Mouse (Mus musculus) T-cell, adult 66 days (primary cell): ENCODE data around the gene Sdhb. TPM values are rescaled to one million over a fixed set of nuclear protein-coding genes. Genes with fewer than 3 reads are reported as not detected.

ENCODE experiments used
- total RNA-seq, 2 experiments: library from RNA; stranded (reverse); gene quantifications; 3 replicates in 1 of 2; 4 replicates in 1 of 2; pipeline ENCODE4 v1.2.4; 2023

Gene Sdhb
- total RNA-seq: 10 to 100 TPM; 94.5 to 94.6 TPM

GRCm38 (mm10) chr4:140960781-140961466, at the start of gene Sdhb:
Gene Sdhb, plus strand, starts transcription at chr4:140961203.

GRCm38 (mm10) chr4:140986711-140987395, 25.9 kb downstream of the Sdhb start, which contains the start of gene Atp13a2:
Gene Atp13a2, plus strand, starts transcription at chr4:140986873.

GRCm38 (mm10) chr4:141010118-141010517, 49.1 kb downstream of the Sdhb start, which contains the start of gene Mfap2:
Gene Mfap2, plus strand, starts transcription at chr4:141010418.

Other genes starting within 250 kb of the Sdhb start
- gene Padi6, start 218.6 kb upstream of the Sdhb start, total RNA-seq: not detected
- gene Padi4, start 187.0 kb upstream of the Sdhb start, total RNA-seq: 1 to 10 TPM in 1 of 2 experiments, under 1 TPM in 1; 0.47 to 1.1 TPM
- under 1 TPM; 0.41 to 0.56 TPM for gene Padi3, start 150.6 kb upstream of the Sdhb start, total RNA-seq
- gene Padi1, start 115.4 kb upstream of the Sdhb start, total RNA-seq: 1 to 10 TPM in 1 of 2 experiments, under 1 TPM in 1; 0.38 to 1.0 TPM
- gene Padi2, start 54.9 kb upstream of the Sdhb start, total RNA-seq: 10 to 100 TPM; 41.5 to 43.8 TPM
- 10 to 100 TPM; 32.2 to 32.9 TPM for gene Atp13a2, start 25.7 kb downstream of the Sdhb start, total RNA-seq
- gene Mfap2, start 49.2 kb downstream of the Sdhb start, total RNA-seq: under 1 TPM in 1 of 2 experiments, not detected in 1; 0.53 TPM
- gene Crocc, start 99.3 kb downstream of the Sdhb start, total RNA-seq: 10 to 100 TPM; 11.9 to 13.1 TPM
- gene Necap2, start 117.2 kb downstream of the Sdhb start, total RNA-seq: 10 to 100 TPM; 73.6 to 80.9 TPM
- not detected for gene Spata21, start 127.1 kb downstream of the Sdhb start, total RNA-seq
- gene Szrd1, start 178.6 kb downstream of the Sdhb start, total RNA-seq: 100 to 1,000 TPM in 1 of 2 experiments, 10 to 100 TPM in 1; 90.7 to 104 TPM
- gene Fbxo42, start 186.7 kb downstream of the Sdhb start, total RNA-seq: 10 to 100 TPM; 19.8 to 22.1 TPM